Mouse (Mus musculus): ENCODE data around the gene Mrc1.
"Not testable (repeated sequence)": the region's sequence is repeated elsewhere in the genome, so short reads cannot be mapped to it uniquely, and the experiment has no call there.

The Mrc1 gene

GRCm38 (mm10) chr2:14229149-14229548, at the start of gene Mrc1:
Mrc1 (plus strand) TSS chr2:14229392.
- in situ Hi-C loops (cut with MboI, MseI), result no loop called here

GRCm38 (mm10) chr2:14184375-14184774, 44.8 kb upstream of the Mrc1 start:
- in situ Hi-C loops (cut with MboI, MseI), result no loop called here

- in situ Hi-C loops (cut with MboI, MseI), result no loop called here
These were observed 38.5 kb upstream of the Mrc1 start for GRCm38 (mm10) chr2:14190684-14191083.

- in situ Hi-C loops (cut with MboI, MseI), result no loop called here
These were observed 37.6 kb upstream of the Mrc1 start for GRCm38 (mm10) chr2:14191601-14192000.

GRCm38 (mm10) chr2:14192046-14192445, 37.1 kb upstream of the Mrc1 start:
- in situ Hi-C loops (cut with MboI, MseI), result no loop called here

- in situ Hi-C loops (cut with MboI, MseI), result not testable (repeated sequence)
These were observed 30.8 kb upstream of the Mrc1 start for GRCm38 (mm10) chr2:14198325-14198903.

- in situ Hi-C loops (cut with MboI, MseI), result no loop called here
These were observed 29.6 kb upstream of the Mrc1 start for GRCm38 (mm10) chr2:14199621-14200020.

GRCm38 (mm10) chr2:14200879-14201445, 28.2 kb upstream of the Mrc1 start:
- in situ Hi-C loops (cut with MboI, MseI), result not testable (repeated sequence)

GRCm38 (mm10) chr2:14204308-14204707, 24.9 kb upstream of the Mrc1 start:
- in situ Hi-C loops (cut with MboI, MseI), result no loop called here

GRCm38 (mm10) chr2:14206798-14207197, 22.4 kb upstream of the Mrc1 start:
- in situ Hi-C loops (cut with MboI, MseI), result no loop called here

- in situ Hi-C loops (cut with MboI, MseI), result no loop called here
These were observed 18.5 kb upstream of the Mrc1 start for GRCm38 (mm10) chr2:14210731-14211130.

GRCm38 (mm10) chr2:14211606-14212005, 17.6 kb upstream of the Mrc1 start:
- in situ Hi-C loops (cut with MboI, MseI), result no loop called here

GRCm38 (mm10) chr2:14214764-14215163, 14.4 kb upstream of the Mrc1 start:
- in situ Hi-C loops (cut with MboI, MseI), result no loop called here

GRCm38 (mm10) chr2:14216653-14217052, 12.5 kb upstream of the Mrc1 start:
- in situ Hi-C loops (cut with MboI, MseI), result no loop called here

- in situ Hi-C loops (cut with MboI, MseI), result no loop called here
These were observed 11.1 kb upstream of the Mrc1 start for GRCm38 (mm10) chr2:14218126-14218525.

GRCm38 (mm10) chr2:14224387-14224786, 4.8 kb upstream of the Mrc1 start:
- in situ Hi-C loops (cut with MboI, MseI), result no loop called here

- in situ Hi-C loops (cut with MboI, MseI), result no loop called here
These were observed 697 bp upstream of the Mrc1 start for GRCm38 (mm10) chr2:14228495-14228894.

- in situ Hi-C loops (cut with MboI, MseI), result no loop called here
These were observed 787 bp downstream of the Mrc1 start for GRCm38 (mm10) chr2:14229979-14230378.

- in situ Hi-C loops (cut with MboI, MseI), result no loop called here
These were observed 3.7 kb downstream of the Mrc1 start for GRCm38 (mm10) chr2:14232897-14233296.

GRCm38 (mm10) chr2:14233983-14234382, 4.8 kb downstream of the Mrc1 start:
- in situ Hi-C loops (cut with MboI, MseI), result no loop called here

- in situ Hi-C loops (cut with MboI, MseI), result no loop called here
These were observed 6.1 kb downstream of the Mrc1 start for GRCm38 (mm10) chr2:14235319-14235718.

GRCm38 (mm10) chr2:14236920-14237319, 7.7 kb downstream of the Mrc1 start:
- in situ Hi-C loops (cut with MboI, MseI), result no loop called here

GRCm38 (mm10) chr2:14237723-14238122, 8.5 kb downstream of the Mrc1 start:
- in situ Hi-C loops (cut with MboI, MseI), result no loop called here

GRCm38 (mm10) chr2:14239151-14239550, 10.0 kb downstream of the Mrc1 start:
- in situ Hi-C loops (cut with MboI, MseI), result no loop called here

Data from regulatory T cell (primary cell).